Mouse (Mus musculus): ENCODE data around the gene Fam189b.

The Fam189b gene

DNA sequence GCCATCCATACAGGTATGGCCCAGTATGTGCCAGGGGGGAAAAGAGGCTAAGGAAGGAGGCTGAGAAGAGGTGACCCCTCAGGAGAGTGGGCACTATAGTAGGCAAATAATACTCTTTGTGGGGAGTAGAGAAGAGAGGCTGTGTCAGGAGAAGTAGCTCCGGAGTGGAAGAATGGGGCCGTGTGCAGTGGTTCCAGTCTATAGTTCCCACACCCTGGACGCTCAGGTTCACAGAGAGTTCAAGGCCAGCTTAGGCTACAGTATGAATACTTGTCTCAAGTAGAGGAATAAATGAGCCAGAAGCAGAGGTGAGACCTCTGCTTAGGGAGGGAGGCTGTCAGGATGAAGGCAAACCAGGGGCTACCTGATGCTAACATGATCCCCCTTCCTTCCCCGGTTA is 46.3 kb downstream of the Fam189b start:
- no peak for DNase-seq (ENCODE audit: low spot score)

DNA sequence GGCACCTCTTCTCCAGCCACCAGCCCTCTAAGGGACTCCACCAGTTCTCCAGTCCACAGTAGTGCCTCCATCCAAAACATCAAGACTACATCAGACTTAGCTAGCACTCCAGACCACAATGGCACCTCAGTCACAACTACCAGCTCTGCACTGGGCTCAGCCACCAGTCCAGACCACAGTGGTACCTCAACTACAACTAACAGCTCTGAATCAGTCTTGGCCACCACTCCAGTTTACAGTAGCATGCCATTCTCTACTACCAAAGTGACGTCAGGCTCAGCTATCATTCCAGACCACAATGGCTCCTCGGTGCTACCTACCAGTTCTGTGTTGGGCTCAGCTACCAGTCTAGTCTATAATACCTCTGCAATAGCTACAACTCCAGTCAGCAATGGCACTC is 47.6 kb downstream of the Fam189b start:
- DNase-seq (ENCODE audit: low spot score), result no peak

GRCm38 (mm10) chr3:89231345-89231744 is 48.4 kb downstream of the Fam189b start:
- no peak for DNase-seq (ENCODE audit: low spot score)

DNA sequence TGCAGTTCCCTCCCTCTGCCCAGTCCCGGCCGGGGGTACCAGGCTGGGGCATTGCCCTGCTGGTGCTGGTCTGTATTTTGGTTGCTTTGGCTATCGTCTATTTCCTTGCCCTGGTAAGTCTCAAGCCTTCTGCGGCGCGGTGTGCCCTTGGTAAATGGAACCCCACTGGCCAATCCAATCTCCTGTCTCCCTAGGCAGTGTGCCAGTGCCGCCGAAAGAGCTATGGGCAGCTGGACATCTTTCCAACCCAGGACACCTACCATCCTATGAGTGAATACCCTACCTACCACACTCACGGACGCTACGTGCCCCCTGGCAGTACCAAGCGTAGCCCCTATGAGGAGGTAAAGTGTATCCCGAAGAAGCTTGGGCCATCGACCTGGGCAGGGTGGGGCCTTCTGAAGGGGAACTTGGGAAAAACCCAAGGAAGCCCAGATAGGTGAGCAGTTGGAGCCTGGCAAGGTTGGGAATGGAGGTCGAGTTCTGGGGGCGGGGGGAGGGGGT is 48.9 kb downstream of the Fam189b start:
- DNase-seq (ENCODE audit: low spot score), result no peak

- no peak for DNase-seq (ENCODE audit: low spot score)
Measured at GRCm38 (mm10) chr3:89232614-89233013, 49.7 kb downstream of the Fam189b start.

GRCm38 (mm10) chr3:89233562-89234110 is 50.7 kb downstream of the Fam189b start:
- DNase-seq (ENCODE audit: low spot score), result no peak

DNA sequence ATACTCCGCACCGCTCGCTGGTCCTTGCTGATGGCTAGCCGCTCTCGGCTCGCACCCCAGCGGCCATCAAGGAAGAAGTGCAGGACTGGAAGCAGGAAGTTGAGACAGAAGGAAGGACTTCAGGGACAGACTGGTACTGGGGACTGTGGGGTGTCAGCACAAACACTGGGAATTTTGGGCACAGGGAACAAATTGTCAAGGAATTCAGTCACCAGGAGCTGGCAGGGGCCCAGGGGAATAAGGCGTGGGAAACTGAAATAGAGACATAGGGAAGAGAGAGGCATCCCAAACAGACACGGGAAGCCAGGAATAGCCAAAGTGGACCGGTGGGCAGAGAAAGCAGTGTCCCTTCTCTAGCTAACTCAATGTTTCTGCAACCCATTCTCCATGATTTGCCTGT is 53.6 kb downstream of the Fam189b start:
- no peak for DNase-seq (ENCODE audit: low spot score)

DNA sequence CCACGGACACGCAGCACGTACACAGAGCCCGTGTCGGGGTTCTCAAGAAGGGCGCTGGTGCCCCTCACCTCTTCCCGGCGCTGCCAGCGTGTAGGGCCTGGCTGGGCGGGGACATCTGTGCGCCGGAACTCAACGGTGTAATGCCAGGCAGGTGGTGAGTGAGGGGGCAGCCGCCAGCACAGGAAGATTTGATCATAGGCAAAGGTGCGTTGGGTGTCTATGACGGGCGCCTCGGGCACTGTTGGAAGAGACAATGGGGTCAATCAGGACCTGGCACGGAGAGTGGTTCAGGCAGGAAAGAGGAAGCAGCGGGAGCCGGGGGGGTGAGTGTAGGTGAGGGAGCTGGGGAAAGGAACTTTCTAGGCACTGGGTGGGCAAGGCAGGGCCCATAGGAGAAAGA is 54.7 kb downstream of the Fam189b start:
- no peak for DNase-seq (ENCODE audit: low spot score)

DNA sequence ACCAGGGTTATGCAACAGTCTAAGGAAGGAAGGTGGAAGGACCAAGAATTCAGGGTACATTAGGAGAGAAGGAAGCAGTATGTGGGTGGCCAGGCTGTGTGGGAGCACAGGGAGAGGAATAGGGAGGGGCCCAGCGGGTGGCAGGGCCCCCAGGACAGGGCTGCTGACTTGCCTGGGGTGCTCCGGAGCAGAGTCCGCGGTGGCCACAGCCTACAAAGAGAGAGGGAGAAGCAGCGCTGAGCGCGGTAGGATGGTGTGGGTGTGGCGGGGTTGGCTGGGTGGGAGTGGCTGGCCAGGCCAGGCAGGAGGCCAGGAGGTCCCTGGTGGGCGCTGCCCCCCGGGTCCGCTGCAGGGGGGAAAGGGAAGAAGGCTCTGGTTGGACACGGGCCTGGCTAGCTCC is 55.6 kb downstream of the Fam189b start:
- DNase-seq (ENCODE audit: low spot score), result no peak

Data from c-Kit-positive CD71-positive TER-119-positive erythroid progenitor cells, embryonic 14.5 days (primary cell).